Mouse (Mus musculus) forebrain, embryonic 14.5 days (tissue): ENCODE data around the gene Foxk1. TPM values are rescaled to one million over a fixed set of nuclear protein-coding genes. Genes with fewer than 3 reads are reported as not detected.

Source experiments
- ATAC-seq: fragments of 200-750 bp; cut with Nextera tagmentation; 2 replicates; pipeline ENCODE4 v1.8.0; 2017; ENCODE audit warnings: mild to moderate bottlenecking, moderate library complexity
- DNase-seq: peaks from one replicate; pipeline ENCODE4 v3.0.0-alpha.2; 2015; ENCODE audit warnings: low spot score
- H3K27ac ChIP-seq: fragments of 300-500 bp; sonication (generic); 2 replicates; pipeline ENCODE4 v1.5.1; 2014; ENCODE audit warnings: low read depth, mild to moderate bottlenecking, control low read depth, low read length, moderate library complexity
- H3K27me3 ChIP-seq: fragments of 300-500 bp; sonication (generic); replicated peaks from 2 replicates; pipeline ENCODE4 v1.6.1; 2014; ENCODE audit warnings: low read length, control low read depth, mixed read lengths; ENCODE audit not compliant: control insufficient read depth, insufficient read depth
- H3K36me3 ChIP-seq: fragments of 300-500 bp; sonication (generic); 2 replicates; pipeline ENCODE4 v1.6.1; 2014; ENCODE audit warnings: low read length, control low read depth; ENCODE audit not compliant: control insufficient read depth, insufficient read depth
- H3K4me1 ChIP-seq: fragments of 300-500 bp; sonication (generic); 2 replicates; pipeline ENCODE4 v1.6.1; 2014; ENCODE audit warnings: antibody characterized with exemption, low read length, control low read depth; ENCODE audit not compliant: control insufficient read depth, insufficient read depth
- H3K4me2 ChIP-seq: fragments of 300-500 bp; sonication (generic); 2 replicates; pipeline ENCODE4 v1.6.1; 2014; ENCODE audit warnings: mild to moderate bottlenecking, control low read depth, low read length
- H3K4me3 ChIP-seq: fragments of 300-500 bp; sonication (generic); 2 replicates; pipeline ENCODE4 v1.5.1; 2014; ENCODE audit warnings: low read depth, low read length, control low read depth
- H3K9ac ChIP-seq: fragments of 300-500 bp; sonication (generic); 2 replicates; pipeline ENCODE4 v1.6.1; 2014; ENCODE audit warnings: mild to moderate bottlenecking, low read length, control low read depth, moderate library complexity
- H3K9me3 ChIP-seq: fragments of 300-500 bp; sonication (generic); replicated peaks from 2 replicates; pipeline ENCODE4 v1.6.1; 2016; ENCODE audit warnings: low read length, control low read depth, mixed read lengths; ENCODE audit not compliant: control insufficient read depth
- WGBS: fragments of 180-500 bp; shearing (Covaris S2); extraction: QIAGEN DNeasy Blood & Tissue Kit; methylation state at CpG from one replicate; pipeline ENCODE4 v1.1.7; 2014; 5-methylcytosine and 5-hydroxymethylcytosine counted together
- polyA plus RNA-seq: library from polyadenylated mRNA; unstranded; fragments of >200 nt; fragmentation: Nextera tagmentation; extraction: Ambion mirVana; gene quantifications from 2 replicates; pipeline ENCODE4 v1.2.1, GENCODE M21; 2014

Foxk1 gene
- polyA plus RNA-seq, 1 experiment from 2014 or later: 1.8 TPM

DNA sequence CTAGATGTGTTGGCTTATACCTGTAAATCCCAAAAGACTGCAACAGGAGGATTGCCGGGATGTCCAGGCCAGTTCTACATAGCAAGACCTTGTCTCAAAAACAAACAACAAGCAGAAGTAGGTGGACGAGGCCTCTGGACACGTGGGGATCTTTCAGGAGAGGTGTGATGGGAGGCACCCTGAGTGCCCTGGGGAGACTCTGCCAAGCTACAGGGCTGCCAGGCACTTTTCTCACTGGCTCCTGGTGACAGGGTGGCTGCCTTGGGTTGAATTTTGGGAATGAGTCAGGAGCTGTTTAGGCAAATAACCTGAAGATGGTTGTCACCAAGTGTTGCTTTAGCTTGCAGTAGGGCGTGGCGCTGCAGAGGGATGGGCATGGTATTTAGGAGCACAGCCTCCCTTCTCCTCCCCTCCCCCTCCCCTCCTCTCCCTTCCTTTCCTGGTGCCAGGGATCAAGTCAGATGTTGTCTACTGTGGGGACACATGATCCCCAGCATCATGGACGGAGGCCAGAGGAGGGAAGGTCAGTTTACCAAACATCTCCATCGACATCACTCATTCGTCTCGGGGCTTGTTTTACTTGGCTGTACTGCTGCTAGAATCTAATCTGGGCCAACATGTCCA lies 30.6 kb downstream of the Foxk1 start:
- no peaks in the 10 kb centered on the region for H3K27me3 ChIP-seq
- H3K9me3 ChIP-seq: no peaks in the 10 kb centered on the region
- 90% methylated on average over 9 of the region's 9 CpGs for WGBS
- no peaks in the 10 kb centered on the region; the same call in 1 of the 2 replicates for H3K4me1 ChIP-seq
- H3K4me2 ChIP-seq: no peak overlapping the region
- H3K4me3 ChIP-seq: no peak overlapping the region
- DNase-seq: no peak
- no peak overlapping the region for H3K9ac ChIP-seq
- H3K36me3 ChIP-seq: peaks cover 19% of the 10 kb centered on the region
- no peak overlapping the region for H3K27ac ChIP-seq
- no peak for ATAC-seq

DNA sequence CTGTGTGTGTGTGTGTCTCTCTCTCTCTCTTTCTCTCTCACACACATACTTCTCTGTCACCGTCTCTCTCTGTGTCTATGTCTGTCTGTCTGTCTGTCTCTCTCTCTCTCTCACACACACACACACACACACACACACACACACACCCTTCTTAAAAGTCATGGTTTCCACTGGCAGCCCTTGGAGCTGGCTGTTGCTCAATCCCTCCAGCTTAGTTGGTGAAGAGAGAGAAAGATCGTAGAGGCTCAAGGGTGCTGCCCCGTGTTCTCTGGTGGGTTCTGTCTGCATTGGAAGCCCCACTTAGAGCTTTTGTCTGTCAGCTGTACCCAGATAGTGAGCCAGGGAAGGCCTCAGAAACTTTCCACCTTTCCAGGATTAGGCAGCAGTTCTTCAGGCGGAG lies 31.4 kb downstream of the Foxk1 start:
- DNase-seq: no peak
- H3K9ac ChIP-seq: no peak overlapping the region
- H3K36me3 ChIP-seq: peaks cover 19% of the 10 kb centered on the region
- H3K4me2 ChIP-seq: no peak overlapping the region
- no peak overlapping the region for H3K27ac ChIP-seq
- WGBS: 89% methylated on average over 4 of the region's 4 CpGs
- H3K4me3 ChIP-seq: no peak overlapping the region
- no peaks in the 10 kb centered on the region; the same call in 1 of the 2 replicates for H3K4me1 ChIP-seq
- H3K9me3 ChIP-seq: no peaks in the 10 kb centered on the region
- H3K27me3 ChIP-seq: no peaks in the 10 kb centered on the region
- no peak for ATAC-seq

DNA sequence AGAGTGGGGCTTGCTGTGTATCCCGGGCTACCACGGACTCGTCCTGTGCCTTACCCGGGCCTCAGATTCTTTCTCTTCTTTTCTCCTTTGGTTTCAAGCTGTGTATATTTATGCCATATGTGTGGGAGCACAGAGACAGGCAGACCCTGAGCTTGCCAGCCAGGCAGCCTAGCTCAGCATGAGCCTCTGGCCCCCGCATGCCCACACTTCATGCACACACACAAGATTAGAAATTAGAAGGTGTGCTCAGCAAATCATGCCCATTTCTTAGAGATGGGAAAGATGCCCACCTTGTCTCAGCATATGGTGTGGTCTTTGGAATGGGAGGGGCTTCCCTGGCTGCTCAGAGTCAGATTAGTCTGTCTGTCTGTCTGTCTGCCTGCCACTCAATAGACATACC lies 32.8 kb downstream of the Foxk1 start:
- DNase-seq (peak; percentile 40), ATAC-seq (no peak)
- Histone ChIP-seq H3K9me3 (no peaks in the 10 kb centered on the region), H3K27me3 (no peaks in the 10 kb centered on the region), H3K4me2 (no peak overlapping the region), H3K4me1 (no peaks in the 10 kb centered on the region; the same call in 1 of the 2 replicates), H3K4me3 (no peak overlapping the region), H3K9ac (no peak overlapping the region), H3K27ac (peak overlapping the region; percentile 55; the same call in 1 of the 2 replicates), H3K36me3 (peaks cover 19% of the 10 kb centered on the region)
- WGBS: 83% methylated on average over 5 of the region's 5 CpGs

DNA sequence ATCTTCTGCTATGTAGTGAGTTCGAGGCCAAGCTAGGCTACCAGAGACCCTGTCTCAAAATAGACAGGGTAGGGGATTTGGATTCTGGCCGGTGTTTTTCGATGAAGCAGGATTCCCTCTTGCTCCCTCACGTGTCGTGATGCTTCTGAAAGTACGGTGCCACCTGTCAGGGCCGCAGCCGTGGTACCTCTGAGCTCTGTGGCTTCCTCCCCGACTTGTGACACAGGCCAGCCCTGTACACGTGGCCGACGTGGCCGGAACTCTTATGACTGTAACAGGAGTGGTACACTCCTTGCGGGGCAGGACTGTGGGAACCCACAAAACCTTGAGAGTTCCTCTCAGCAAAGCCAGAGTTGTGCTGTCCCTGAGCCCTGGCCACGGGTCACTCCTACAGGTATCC lies 34.4 kb downstream of the Foxk1 start:
- Histone ChIP-seq H3K36me3 (peaks cover 19% of the 10 kb centered on the region), H3K27me3 (no peaks in the 10 kb centered on the region), H3K9ac (no peak overlapping the region), H3K4me2 (no peak overlapping the region), H3K4me3 (no peak overlapping the region), H3K27ac (no peak overlapping the region), H3K4me1 (peaks cover 8% of the 10 kb centered on the region), H3K9me3 (no peaks in the 10 kb centered on the region)
- ATAC-seq (no peak), DNase-seq (no peak)
- WGBS: 98% methylated on average over 15 of the region's 15 CpGs

- H3K36me3 ChIP-seq: peaks cover 19% of the 10 kb centered on the region
- no peaks in the 10 kb centered on the region for H3K9me3 ChIP-seq
- 91% methylated on average over 16 of the region's 16 CpGs for WGBS
- H3K4me2 ChIP-seq: no peak overlapping the region
- no peaks in the 10 kb centered on the region for H3K27me3 ChIP-seq
- ATAC-seq (no peak), DNase-seq (no peak)
- no peak overlapping the region for H3K27ac ChIP-seq
- peaks cover 14% of the 10 kb centered on the region for H3K4me1 ChIP-seq
- no peak overlapping the region for H3K4me3 ChIP-seq
- H3K9ac ChIP-seq: no peak overlapping the region
Measured at GRCm38 (mm10) chr5:142438380-142438938, 37.2 kb downstream of the Foxk1 start.

- Histone ChIP-seq H3K27me3 (no peaks in the 10 kb centered on the region), H3K4me1 (peaks cover 14% of the 10 kb centered on the region), H3K4me3 (peak overlapping the region; percentile 18), H3K9ac (peak overlapping the region; percentile 21; the same call in 1 of the 2 replicates), H3K36me3 (peaks cover 18% of the 10 kb centered on the region), H3K27ac (peak overlapping the region; percentile 10), H3K4me2 (peak overlapping the region; percentile 44), H3K9me3 (no peaks in the 10 kb centered on the region)
- peak; percentile 49 for ATAC-seq
- under 1% methylated on average over 12 of the region's 12 CpGs for WGBS
- no peak for DNase-seq
Measured at GRCm38 (mm10) chr5:142439911-142440432, 38.7 kb downstream of the Foxk1 start.

- H3K4me3 ChIP-seq: peak overlapping the region; percentile 18
- peak overlapping the region; percentile 44 for H3K4me2 ChIP-seq
- no peaks in the 10 kb centered on the region for H3K9me3 ChIP-seq
- under 1% methylated on average over 19 of the region's 19 CpGs for WGBS
- ATAC-seq (peak; percentile 91), DNase-seq (peak; percentile 82)
- peak overlapping the region; percentile 21 for H3K9ac ChIP-seq
- H3K27ac ChIP-seq: peak overlapping the region; percentile 50; the same call in 1 of the 2 replicates
- peaks cover 14% of the 10 kb centered on the region for H3K4me1 ChIP-seq
- peaks cover 12% of the 10 kb centered on the region for H3K36me3 ChIP-seq
- H3K27me3 ChIP-seq: no peaks in the 10 kb centered on the region
Measured at GRCm38 (mm10) chr5:142440451-142441147, 39.3 kb downstream of the Foxk1 start.

GRCm38 (mm10) chr5:142441332-142442044 lies 40.2 kb downstream of the Foxk1 start:
- Histone ChIP-seq H3K27ac (peak overlapping the region; percentile 50; the same call in 1 of the 2 replicates), H3K9me3 (no peaks in the 10 kb centered on the region), H3K36me3 (0 out of 2 replicates have a peak, but pooled peaks cover 3% of the 10 kb centered on the region), H3K27me3 (no peaks in the 10 kb centered on the region), H3K4me2 (no peak overlapping the region), H3K4me1 (peaks cover 14% of the 10 kb centered on the region), H3K4me3 (no peak overlapping the region), H3K9ac (peak overlapping the region; percentile 21; the same call in 1 of the 2 replicates)
- WGBS: 70% methylated on average over 22 of the region's 22 CpGs
- no peak for ATAC-seq
- no peak for DNase-seq
